Mouse (Mus musculus): ENCODE results near the gene Iffo2.

The Iffo2 gene

GRCm38 (mm10) chr4:139611542-139611953 lies 81.2 kb downstream of the Iffo2 start:
- peak; percentile 81 to 83 for DNase-seq

DNA sequence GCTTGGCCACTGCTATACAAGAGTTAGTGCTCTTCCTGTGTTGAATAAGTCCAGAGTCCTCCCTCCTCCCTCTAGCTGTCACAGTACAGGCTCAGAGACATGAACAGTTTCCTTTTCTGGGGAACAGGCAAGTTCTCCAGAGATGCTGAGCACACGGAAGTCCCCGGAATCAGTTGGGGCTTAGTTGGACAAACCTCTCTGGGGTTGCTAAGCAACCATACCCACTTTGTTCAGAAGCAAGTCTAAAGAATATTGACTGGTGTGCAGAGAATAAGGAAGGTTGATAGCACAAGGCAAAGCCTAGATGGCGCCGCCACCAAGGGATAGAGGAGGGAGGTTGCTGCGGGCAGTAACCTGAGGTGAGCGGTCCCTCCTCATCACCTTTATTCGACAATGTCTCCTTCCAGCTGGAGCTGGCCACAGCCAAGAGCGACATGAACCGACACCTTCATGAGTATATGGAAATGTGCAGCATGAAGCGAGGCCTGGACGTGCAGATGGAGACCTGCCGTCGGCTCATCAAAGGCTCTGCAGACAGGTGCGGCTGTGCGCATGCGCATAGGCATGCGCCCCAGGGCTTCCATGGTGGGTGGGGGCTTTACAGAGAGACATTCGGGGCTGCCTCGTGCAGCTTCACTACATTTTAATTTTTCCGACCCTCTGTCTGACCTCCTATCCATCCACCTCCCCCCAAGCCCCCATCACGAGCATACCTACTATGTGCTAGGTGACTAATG lies 84.3 kb downstream of the Iffo2 start:
- DNase-seq = no peak

DNA sequence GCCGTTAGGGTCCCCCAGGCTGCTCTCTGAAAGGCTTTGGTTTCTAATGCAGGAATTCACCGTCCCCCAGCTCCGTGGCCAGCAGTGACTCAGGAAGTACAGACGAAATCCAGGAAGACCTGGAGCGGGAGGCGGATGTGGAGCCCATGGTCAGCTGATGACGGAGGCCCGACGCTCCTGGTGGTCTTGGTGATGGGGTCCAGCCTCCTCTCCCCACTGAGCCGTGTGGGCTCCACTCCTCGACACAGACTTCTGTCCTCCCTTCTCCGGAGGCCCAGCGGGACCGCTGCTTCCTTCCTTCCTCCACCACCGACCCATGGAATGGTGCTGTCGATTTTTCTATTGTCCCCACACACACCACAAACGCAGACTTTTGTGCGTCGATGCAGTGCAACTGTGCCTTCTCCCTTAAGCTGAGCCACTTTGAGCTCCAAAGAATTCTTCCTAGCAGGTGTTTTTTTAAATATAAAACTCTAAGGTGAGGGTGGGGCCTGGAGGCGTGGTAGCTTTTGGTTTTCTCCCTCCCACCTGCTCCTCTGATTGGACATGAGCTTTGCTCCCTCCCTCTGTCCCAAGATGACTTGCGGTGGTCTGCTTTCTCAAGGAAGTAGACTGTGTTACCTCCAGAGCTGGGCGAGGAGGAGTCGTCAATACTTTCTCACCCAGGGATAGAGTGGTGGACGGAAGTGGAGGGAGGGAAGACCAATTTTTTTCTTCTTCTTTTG lies 86.1 kb downstream of the Iffo2 start:
- DNase-seq = no peak

DNA sequence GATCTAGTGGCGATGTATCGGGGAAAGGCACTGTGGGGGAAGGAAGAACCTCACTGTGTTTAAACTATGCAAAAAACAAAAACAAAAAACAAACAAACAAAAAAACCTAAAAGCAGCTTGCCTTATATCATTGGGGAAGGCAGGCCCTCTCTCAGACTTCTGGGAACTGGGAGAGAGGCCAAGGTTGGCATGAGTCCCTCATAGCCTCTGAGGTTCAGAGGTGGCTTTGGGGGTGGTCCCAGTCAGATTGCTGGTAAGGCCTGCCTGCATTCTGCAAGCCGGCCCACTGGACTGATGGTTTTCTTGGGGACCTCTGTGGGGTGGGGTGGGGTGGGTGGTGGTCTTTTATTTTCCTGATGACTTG lies 86.6 kb downstream of the Iffo2 start:
- no peak for DNase-seq

- DNase-seq = no peak
These were observed 89.4 kb downstream of the Iffo2 start for GRCm38 (mm10) chr4:139619765-139620164.

DNA sequence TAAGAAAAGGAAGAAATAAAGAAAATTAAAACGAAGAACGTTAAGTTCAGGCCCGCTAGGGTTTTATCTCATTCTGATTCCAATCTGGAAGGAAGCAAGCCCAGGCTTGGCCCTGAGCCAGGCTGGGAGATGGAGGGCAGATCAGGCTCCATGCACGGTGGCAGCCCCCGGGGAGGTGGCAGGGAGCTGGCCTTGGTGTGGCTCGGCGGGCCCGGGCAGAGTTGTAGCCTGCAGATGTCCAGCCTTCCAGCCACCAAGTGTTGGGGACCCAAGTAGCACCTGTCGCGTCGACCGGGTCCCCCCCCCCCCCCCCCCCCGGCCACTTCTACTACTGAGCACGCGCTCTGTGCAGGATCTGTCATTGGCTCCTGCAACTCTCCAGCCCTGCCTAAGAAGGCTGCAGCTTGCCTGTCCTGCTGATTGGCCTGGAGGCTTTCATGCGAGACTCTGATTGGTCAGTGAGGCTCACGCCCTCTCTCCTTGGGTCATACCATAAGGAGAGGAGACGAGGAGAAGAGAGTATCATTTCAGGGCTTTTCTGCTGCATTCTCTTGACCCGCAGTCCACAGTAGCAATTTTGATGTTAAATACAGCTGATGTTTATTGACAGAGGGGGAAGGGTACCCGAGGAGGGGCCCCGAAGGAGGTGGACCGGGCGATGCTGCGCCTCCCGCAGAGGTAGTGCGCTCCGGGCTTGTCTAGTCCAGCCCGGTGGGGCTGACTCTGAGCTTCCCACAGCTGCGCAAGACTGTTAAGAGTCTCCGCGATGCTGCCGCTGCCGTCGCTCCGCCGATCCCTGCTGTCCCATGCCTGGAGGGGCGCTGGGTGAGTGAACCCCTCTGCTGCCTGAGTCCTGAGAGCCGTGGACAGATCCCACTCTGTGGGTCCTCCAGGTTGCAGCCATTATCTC lies 92.3 kb downstream of the Iffo2 start, which contains the start of gene Aldh4a1:
Gene Aldh4a1, plus strand, starts transcription at position 494 of the 910 bp plus-strand sequence.
- peak; percentile 87 for DNase-seq

GRCm38 (mm10) chr4:139623434-139624115 lies 93.2 kb downstream of the Iffo2 start:
- DNase-seq = no peak

GRCm38 (mm10) chr4:139624116-139624489 lies 93.8 kb downstream of the Iffo2 start:
- DNase-seq = no peak

DNA sequence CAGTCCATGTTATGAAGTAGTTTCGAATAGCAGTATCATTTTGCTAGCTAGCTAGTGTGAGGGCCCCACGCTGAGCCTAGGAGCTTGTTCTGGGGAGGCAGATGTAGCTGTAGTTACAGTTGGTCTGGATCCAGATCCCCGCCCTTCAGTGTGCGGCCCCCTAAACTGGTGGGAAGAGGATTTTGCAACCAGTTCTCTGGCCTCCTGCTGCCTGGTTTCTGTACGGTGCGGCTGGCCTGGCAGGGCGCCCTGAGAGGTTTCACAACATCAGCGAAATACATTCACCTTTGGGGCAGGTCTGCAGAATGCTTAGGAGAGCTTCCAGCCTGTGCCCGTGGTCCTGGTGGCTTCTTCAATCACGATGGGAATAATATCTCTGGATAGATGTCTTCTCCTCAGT lies 94.4 kb downstream of the Iffo2 start:
- peak in 1 of 2 experiments; percentile 21 for DNase-seq

- DNase-seq = no peak
These were observed 97.0 kb downstream of the Iffo2 start for GRCm38 (mm10) chr4:139627361-139627760.

GRCm38 (mm10) chr4:139630171-139630570 lies 99.8 kb downstream of the Iffo2 start:
- DNase-seq = no peak

DNA sequence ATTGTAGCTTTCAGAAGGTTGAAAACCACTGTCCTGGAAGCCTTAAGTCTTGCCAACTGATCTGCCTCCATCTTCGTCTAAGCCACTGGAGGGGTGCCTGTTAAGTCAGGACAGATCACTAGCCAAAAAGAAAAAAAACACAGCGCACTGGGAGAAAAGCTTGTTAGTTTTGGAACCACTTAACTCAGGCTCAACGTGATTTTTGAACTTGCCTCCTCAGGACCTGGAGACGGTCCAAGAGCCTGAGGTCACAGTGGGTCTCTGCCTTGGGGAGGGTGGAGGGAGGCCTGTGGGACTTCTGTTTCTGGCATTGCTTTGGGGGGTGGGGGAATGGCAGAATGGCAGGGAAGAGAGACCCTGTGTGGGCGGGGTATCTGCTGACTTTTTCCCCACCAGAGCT lies 100.8 kb downstream of the Iffo2 start:
- no peak for DNase-seq

GRCm38 (mm10) chr4:139631569-139632253 lies 101.4 kb downstream of the Iffo2 start:
- DNase-seq = no peak

GRCm38 (mm10) chr4:139632254-139632580 lies 101.9 kb downstream of the Iffo2 start:
- DNase-seq = no peak

GRCm38 (mm10) chr4:139636373-139636772 lies 106.0 kb downstream of the Iffo2 start:
- peak; percentile 80 to 81 for DNase-seq

DNA sequence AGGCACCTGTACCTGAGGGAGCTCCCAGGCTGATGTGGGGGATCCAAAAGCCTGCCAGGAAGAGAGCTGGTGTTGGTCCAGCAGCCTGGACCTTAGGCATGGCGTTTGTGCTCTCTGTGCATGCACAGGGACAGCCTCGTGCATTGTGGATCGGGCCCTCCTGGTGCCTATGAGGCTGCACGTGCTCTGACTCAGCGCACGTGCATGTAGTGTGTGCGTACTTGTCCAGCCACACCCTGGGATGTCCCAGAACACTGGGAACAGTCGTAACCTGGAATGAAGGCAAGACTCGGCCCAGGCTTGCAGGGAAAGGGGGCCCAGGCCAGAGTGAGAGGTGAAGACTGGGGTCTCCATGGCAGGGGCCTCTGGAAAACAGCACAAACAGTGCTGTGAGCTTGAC lies 107.5 kb downstream of the Iffo2 start:
- no peak for DNase-seq

DNA sequence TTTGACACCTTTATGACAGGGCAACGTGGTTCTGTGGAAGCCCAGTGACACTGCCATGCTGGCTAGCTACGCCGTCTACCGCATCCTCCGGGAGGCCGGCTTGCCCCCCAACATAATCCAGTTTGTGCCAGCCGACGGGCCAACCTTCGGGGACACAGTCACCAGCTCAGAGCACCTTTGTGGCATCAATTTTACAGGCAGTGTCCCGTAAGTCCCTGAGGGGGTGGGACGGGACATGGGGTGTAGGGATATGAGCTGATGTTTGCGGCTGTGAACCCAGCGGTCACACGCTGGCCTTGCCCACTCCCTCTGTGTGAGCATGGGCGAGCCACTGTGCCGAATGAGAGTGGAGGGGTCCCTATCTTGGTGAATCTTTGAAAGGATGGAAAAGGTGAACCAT lies 108.0 kb downstream of the Iffo2 start:
- no peak for DNase-seq

DNA sequence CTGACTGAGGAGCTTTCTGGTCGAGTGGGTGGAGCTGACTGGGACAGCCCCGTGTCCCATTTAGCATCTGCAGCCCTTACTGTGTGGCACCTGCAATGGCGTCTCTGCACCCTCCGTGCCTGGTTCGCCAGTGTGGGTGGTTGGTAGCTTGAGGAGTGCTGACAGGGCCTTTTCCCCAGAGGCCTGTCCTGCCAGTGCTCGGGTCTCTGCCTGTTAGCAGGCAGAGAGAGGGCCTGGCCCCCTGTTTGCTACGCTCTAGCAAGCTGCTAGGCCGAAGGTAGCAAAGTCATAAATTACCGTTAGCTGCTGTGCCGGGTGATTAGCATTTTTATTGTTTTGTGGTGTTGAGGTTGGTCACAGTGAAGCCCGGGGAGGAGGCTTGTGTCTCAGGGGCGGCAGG lies 109.5 kb downstream of the Iffo2 start:
- no peak for DNase-seq

- no peak for DNase-seq
These were observed 110.0 kb downstream of the Iffo2 start for GRCm38 (mm10) chr4:139640333-139640732.

DNA sequence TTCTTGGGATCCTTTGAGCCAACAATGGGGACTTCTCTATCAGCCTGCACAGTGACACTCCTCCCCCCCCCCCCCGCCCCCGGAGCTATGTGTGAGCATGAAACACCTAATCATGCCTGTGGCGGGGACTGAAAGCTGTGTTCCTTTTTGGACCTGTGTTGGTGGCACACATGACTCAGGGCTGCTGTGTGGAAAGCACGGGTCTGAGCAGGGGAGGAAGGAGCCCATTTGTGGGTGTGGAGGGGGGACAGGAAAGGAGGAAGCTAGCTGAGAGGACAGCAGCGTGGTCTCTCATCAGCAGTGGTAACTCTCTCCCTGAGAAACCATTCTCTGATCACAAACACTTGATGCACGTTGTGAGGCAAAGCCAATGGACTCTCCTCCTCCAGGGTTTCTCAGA lies 110.4 kb downstream of the Iffo2 start:
- DNase-seq = no peak

- DNase-seq = no peak
These were observed 111.6 kb downstream of the Iffo2 start for GRCm38 (mm10) chr4:139641829-139642425.

- DNase-seq = peak; percentile 82 to 85
These were observed 113.6 kb downstream of the Iffo2 start for GRCm38 (mm10) chr4:139643972-139644371.
